Mouse (Mus musculus) heart, embryonic 14.5 days (tissue): Measurements from ENCODE around the gene Fthl17c. TPM values are rescaled to one million over a fixed set of nuclear protein-coding genes. Genes with fewer than 3 reads are reported as not detected.
"Not testable (repeated sequence)": the region's sequence is repeated elsewhere in the genome, so short reads cannot be mapped to it uniquely, and the experiment has no call there.

Experiments used
- ATAC-seq: fragments of 200-750 bp; cut with Nextera tagmentation; 2 replicates; pipeline ENCODE4 v1.8.0; 2017; ENCODE audit warnings: low read depth, moderate TSS enrichment; ENCODE audit not compliant: insufficient number of reproducible peaks, insufficient read depth, low FRiP score
- H3K27ac ChIP-seq, 2 experiments: fragments of 200-500 bp in 1 of 2; fragments of 300-500 bp in 1 of 2; sonication (generic) in 1 of 2; replicated peaks in 1 of 2; 2 replicates each; pipeline ENCODE4 v1.5.1; 2012 to 2014; ENCODE audit warnings: low read depth in 2 of 2, low read length in 2 of 2, control low read depth in 1 of 2, mild to moderate bottlenecking in 1 of 2, mixed read lengths in 1 of 2; ENCODE audit not compliant: control insufficient read depth in 1 of 2, insufficient read depth in 1 of 2
- H3K27me3 ChIP-seq: fragments of 300-500 bp; sonication (generic); 2 replicates; pipeline ENCODE4 v1.6.1; 2014; ENCODE audit warnings: mild to moderate bottlenecking, low read length, control low read depth; ENCODE audit not compliant: control insufficient read depth, insufficient read depth
- H3K36me3 ChIP-seq: fragments of 300-500 bp; sonication (generic); 2 replicates; pipeline ENCODE4 v1.6.1; 2014; ENCODE audit warnings: mild to moderate bottlenecking, control low read depth, low read length, mixed read lengths; ENCODE audit not compliant: control insufficient read depth, insufficient read depth
- H3K4me1 ChIP-seq, 2 experiments: fragments of 200-500 bp in 1 of 2; fragments of 300-500 bp in 1 of 2; sonication (generic) in 1 of 2; 2 replicates each; pipeline ENCODE4 v1.6.1; 2012 to 2014; ENCODE audit warnings: low read length in 2 of 2, control low read depth in 1 of 2, mixed read lengths in 1 of 2; ENCODE audit not compliant: control insufficient read depth in 2 of 2, insufficient read depth in 2 of 2
- H3K4me2 ChIP-seq: fragments of 300-500 bp; sonication (generic); 2 replicates; pipeline ENCODE4 v1.6.1; 2014; ENCODE audit warnings: mild to moderate bottlenecking, low read length
- H3K4me3 ChIP-seq, 2 experiments: fragments of 200-500 bp in 1 of 2; fragments of 300-500 bp in 1 of 2; sonication (generic) in 1 of 2; 2 replicates each; pipeline ENCODE4 v1.5.1; 2012 to 2014; ENCODE audit warnings: low read length in 2 of 2, mild to moderate bottlenecking in 2 of 2, control low read depth in 1 of 2, low read depth in 1 of 2, moderate library complexity in 1 of 2; ENCODE audit not compliant: control insufficient read depth in 1 of 2, insufficient read depth in 1 of 2
- H3K9ac ChIP-seq: fragments of 300-500 bp; sonication (generic); 2 replicates; pipeline ENCODE4 v1.6.1; 2014; ENCODE audit warnings: mild to moderate bottlenecking, low read length
- H3K9me3 ChIP-seq: fragments of 300-500 bp; sonication (generic); 2 replicates; pipeline ENCODE4 v1.6.1; 2016; ENCODE audit warnings: low read length, control low read depth; ENCODE audit not compliant: control insufficient read depth
- WGBS: fragments of 180-500 bp; shearing (Covaris S2); extraction: QIAGEN DNeasy Blood & Tissue Kit; methylation state at CpG from one replicate; pipeline ENCODE4 v1.1.7; 2014; 5-methylcytosine and 5-hydroxymethylcytosine counted together
- polyA plus RNA-seq: library from polyadenylated mRNA; unstranded; fragments of >200 nt; fragmentation: Nextera tagmentation; extraction: Ambion mirVana; gene quantifications from 2 replicates; pipeline ENCODE4 v1.2.1, GENCODE M21; 2014

Gene Fthl17c
- polyA plus RNA-seq = not detected in 2 replicates

DNA sequence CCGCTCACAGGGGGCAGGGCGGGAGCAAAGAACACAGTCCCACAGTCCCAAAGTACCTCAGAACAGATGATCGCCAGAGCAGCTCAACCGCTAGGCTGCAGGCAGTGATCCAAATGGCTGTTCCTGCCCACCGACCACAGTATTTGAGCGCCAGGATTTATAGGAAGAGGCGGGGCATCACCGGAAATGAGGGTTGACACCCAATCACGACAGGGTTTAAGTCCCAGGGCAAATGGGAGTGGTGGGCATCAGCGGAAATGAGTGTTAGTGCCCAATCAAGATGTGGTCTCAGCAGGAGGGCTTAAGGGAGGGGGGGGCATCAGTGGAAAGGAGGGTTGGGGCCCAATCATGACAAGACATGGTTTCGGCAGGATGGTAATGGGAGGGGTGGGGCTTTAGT lies at the start of gene Fthl17c:
Gene Fthl17c, minus strand, starts transcription at position 101 of the 400 bp plus-strand sequence.
- not testable (repeated sequence) for H3K36me3 ChIP-seq, H3K9ac ChIP-seq, H3K27ac ChIP-seq, H3K4me2 ChIP-seq, H3K27me3 ChIP-seq, H3K4me3 ChIP-seq, H3K9me3 ChIP-seq, H3K4me1 ChIP-seq, ATAC-seq
- no CpG with 5 or more reads among the region's 11 CpGs for WGBS

DNA sequence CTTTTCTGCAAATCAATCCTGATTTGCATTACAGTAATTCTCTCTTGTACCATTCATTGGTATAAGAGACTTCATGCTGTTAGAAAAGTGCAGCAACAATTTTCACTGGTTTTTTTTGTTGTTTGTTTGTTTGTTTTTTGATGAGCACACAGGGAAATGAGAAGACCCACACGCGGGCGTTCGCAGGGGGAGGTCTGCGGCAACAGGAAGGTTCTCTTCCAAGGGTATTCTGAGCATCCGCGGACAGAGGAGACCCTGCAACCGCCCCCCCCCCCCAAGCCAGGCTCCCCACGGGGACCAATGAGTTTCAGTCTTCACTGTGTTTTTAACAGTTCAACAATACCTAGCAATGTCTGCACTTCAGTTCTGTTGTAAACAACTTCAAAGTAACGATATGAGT lies 43.1 kb upstream of the Fthl17c start:
- Histone ChIP-seq H3K4me3 (no peak overlapping the region), H3K9ac (no peak overlapping the region), H3K27ac (no peak overlapping the region), H3K9me3 (no peaks in the 10 kb centered on the region), H3K36me3 (no peaks in the 10 kb centered on the region), H3K4me1 (no peaks in the 10 kb centered on the region), H3K4me2 (no peak overlapping the region), H3K27me3 (no peaks in the 10 kb centered on the region)
- 51% methylated on average over 10 of the region's 10 CpGs for WGBS
- no peak for ATAC-seq

DNA sequence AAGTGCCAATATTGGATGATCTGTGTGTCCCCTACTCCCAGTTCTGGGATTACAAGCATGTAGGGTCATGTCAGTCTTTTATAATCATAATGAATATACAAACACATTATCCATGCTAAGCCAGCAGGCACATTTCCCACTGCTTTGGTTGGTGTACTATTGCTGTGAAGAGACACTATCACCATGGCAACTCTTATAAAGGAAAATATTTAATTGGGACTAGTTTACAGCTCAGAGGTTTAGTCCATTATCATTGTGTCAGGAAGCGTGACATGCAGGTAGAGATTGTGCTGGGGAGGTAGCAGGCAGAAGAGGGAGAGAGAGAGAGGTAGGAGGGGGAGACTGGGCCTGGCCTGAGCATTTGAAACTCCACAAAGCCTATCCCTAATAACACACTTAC lies 39.7 kb upstream of the Fthl17c start:
- Histone ChIP-seq H3K27ac (no peak overlapping the region), H3K36me3 (no peaks in the 10 kb centered on the region), H3K9ac (no peak overlapping the region), H3K9me3 (no peaks in the 10 kb centered on the region), H3K4me3 (no peak overlapping the region), H3K4me2 (no peak overlapping the region), H3K4me1 (no peaks in the 10 kb centered on the region), H3K27me3 (no peaks in the 10 kb centered on the region)
- WGBS = 64% methylated on average over 1 of the region's 1 CpGs
- ATAC-seq = no peak

DNA sequence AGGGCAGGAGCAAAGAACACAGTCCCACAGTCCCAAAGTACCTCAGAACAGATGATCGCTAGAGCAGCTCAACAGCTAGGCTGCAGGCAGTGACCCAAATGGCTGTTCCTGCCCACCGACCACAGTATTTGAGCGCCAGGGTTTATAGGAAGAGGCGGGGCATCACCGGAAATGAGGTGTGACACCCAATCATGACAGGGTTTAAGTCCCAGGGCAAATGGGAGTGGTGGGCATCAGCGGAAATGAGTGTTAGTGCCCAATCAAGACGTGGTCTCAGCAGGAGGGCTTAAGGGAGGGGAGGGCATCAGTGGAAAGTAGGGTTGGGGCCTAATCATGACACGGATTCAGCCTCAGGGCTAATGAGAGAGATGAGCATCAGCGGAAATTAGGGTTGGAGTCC lies 10.3 kb upstream of the Fthl17c start, which contains the start of gene Fthl17d:
Gene Fthl17d, minus strand, starts transcription at position 101 of the 400 bp plus-strand sequence.
- no CpG with 5 or more reads among the region's 9 CpGs for WGBS
- H3K27me3 ChIP-seq, H3K4me3 ChIP-seq, H3K4me2 ChIP-seq, H3K9ac ChIP-seq, ATAC-seq, H3K9me3 ChIP-seq, H3K4me1 ChIP-seq, H3K36me3 ChIP-seq, H3K27ac ChIP-seq: not testable (repeated sequence)

DNA sequence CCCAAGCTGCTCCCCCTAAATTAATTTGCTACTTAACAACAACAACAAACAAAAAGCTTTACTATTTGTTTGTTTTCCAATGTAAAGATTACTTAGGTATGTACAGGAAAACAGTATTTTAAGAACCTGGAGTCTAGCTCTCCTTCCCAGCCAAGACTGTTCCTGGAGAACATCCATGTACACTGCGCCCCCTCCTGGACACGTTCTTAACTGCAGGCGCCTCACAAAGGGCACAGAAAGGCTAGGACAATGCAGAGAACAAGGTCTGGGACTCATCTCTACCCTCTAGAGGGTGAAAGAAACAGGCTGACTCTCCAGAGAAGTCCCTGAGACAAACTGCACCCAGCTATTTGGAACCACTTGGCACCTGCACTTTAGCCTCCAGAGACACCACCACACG lies 11.7 kb downstream of the Fthl17c start:
- WGBS = 33% methylated on average over 4 of the region's 4 CpGs
- not testable (repeated sequence) for H3K9ac ChIP-seq, ATAC-seq

DNA sequence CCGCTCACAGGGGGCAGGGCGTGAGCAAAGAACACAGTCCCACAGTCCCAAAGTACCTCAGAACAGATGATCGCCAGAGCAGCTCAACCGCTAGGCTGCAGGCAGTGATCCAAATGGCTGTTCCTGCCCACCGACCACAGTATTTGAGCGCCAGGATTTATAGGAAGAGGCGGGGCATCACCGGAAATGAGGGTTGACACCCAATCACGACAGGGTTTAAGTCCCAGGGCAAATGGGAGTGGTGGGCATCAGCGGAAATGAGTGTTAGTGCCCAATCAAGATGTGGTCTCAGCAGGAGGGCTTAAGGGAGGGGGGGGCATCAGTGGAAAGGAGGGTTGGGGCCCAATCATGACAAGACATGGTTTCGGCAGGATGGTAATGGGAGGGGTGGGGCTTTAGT lies 13.5 kb downstream of the Fthl17c start, which contains the start of gene Fthl17b:
Gene Fthl17b, minus strand, starts transcription at position 101 of the 400 bp plus-strand sequence.
- not testable (repeated sequence) for H3K9ac ChIP-seq, H3K9me3 ChIP-seq, ATAC-seq, H3K4me3 ChIP-seq, H3K4me1 ChIP-seq, H3K4me2 ChIP-seq, H3K27ac ChIP-seq, H3K36me3 ChIP-seq, H3K27me3 ChIP-seq
- WGBS = 79% methylated on average over 4 of the region's 11 CpGs

More for the DNA sequence above, 11.7 kb downstream of the Fthl17c start:
- not testable (repeated sequence) for H3K4me2 ChIP-seq, H3K9me3 ChIP-seq, H3K36me3 ChIP-seq, H3K4me3 ChIP-seq, H3K27ac ChIP-seq, H3K4me1 ChIP-seq, H3K27me3 ChIP-seq

DNA sequence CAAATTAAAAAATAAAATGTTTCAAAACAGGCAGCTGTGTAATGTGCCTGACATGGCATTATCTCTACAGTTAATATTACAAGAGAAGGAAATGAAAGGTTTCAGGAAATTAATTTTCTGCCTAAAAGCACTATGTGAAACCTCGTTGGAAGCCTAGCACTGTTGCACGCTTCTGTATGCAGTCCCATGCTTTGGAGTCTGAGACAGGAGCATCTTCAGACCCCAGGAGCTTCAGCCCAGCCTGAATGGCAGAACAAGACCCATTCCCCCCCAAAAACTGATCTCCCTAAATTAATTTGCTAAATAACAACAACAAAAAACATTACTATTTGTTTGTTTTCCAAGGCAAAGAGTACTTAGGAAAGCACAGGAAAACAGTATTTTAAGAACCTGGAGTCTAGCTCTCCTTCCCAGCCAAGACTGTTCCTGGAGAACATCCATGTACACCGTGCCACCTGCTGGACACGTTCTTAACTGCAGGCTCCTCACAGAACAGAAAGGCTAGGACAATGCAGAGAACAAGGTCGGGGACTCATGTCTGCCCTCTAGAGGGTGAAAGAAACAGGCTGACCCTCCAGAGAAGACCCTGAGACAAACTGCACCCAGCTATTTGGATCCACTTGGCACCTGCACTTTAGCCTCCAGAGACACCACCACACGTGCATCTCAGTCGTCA lies 28.1 kb downstream of the Fthl17c start:
- not testable (repeated sequence) for ATAC-seq, H3K9ac ChIP-seq, H3K36me3 ChIP-seq, H3K4me2 ChIP-seq, H3K27me3 ChIP-seq, H3K4me3 ChIP-seq, H3K4me1 ChIP-seq, H3K27ac ChIP-seq, H3K9me3 ChIP-seq
- 15% methylated on average over 7 of the region's 7 CpGs for WGBS

DNA sequence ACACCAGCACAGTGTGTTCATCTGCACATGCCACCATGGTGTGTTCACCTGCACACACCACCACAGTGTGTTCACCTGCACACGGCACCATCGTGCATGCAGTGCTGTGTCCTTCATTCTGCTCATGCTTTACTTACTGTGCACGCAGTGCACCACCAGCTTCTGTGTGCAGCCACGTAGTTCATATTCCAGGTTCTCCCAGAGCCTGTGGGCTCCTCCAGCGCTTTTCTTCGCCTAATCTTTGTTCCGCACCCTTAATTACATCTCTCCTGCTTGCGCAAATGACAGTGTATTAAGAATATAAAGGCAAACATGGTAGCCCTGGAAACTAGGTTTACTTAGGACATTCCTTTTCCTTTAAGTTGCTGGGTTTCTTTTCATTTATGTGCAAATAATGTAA lies 32.3 kb downstream of the Fthl17c start:
- Histone ChIP-seq H3K27ac (no peak overlapping the region), H3K36me3 (no peaks in the 10 kb centered on the region), H3K4me1 (no peaks in the 10 kb centered on the region), H3K4me2 (no peak overlapping the region), H3K9ac (no peak overlapping the region), H3K27me3 (no peaks in the 10 kb centered on the region), H3K4me3 (no peak overlapping the region), H3K9me3 (no peaks in the 10 kb centered on the region)
- 75% methylated on average over 8 of the region's 8 CpGs for WGBS
- no peak for ATAC-seq
